Mouse (Mus musculus): Measurements from ENCODE around the gene Vmn1r220.

GRCm38 (mm10) chr13:23159012-23159411 is 28.8 kb downstream of the Vmn1r220 start, which contains the start of gene Vmn1r219:
- TF ChIP-seq CTCF (IDR thresholded peaks at IDR 0.05; ENCODE audit: low read depth, low read length) (no peak), POLR2A (IDR thresholded peaks at IDR 0.05; ENCODE audit: extremely low read depth, insufficient read depth, low read length) (no peak)
